Mouse (Mus musculus): ENCODE data around the gene Trmo. TPM values are rescaled to one million over a fixed set of nuclear protein-coding genes. Genes with fewer than 3 reads are reported as not detected.

The Trmo gene
- polyA plus RNA-seq, 1 experiment, result 2.8 TPM

- no peaks in the 10 kb centered on the region for H3K4me1 ChIP-seq (ENCODE audit: control insufficient read depth, insufficient read depth, low read length)
- no peak overlapping the region for H3K27ac ChIP-seq (ENCODE audit: insufficient read depth, low read length)
- TF ChIP-seq POLR2A (IDR thresholded peaks at IDR 0.05; ENCODE audit: low read depth, low read length) (no peak), CTCF (IDR thresholded peaks at IDR 0.05; ENCODE audit: borderline replicate concordance, insufficient read depth, low read length) (no peak)
- no peak overlapping the region for H3K4me3 ChIP-seq (ENCODE audit: insufficient read depth, low read length)
These were observed 17.9 kb upstream of the Trmo start for GRCm38 (mm10) chr4:46406966-46407703.

- Histone ChIP-seq H3K4me3 (ENCODE audit: insufficient read depth, low read length) (no peak overlapping the region), H3K4me1 (ENCODE audit: control insufficient read depth, insufficient read depth, low read length) (no peaks in the 10 kb centered on the region), H3K27ac (ENCODE audit: insufficient read depth, low read length) (no peak overlapping the region)
- TF ChIP-seq POLR2A (IDR thresholded peaks at IDR 0.05; ENCODE audit: low read depth, low read length) (no peak), CTCF (IDR thresholded peaks at IDR 0.05; ENCODE audit: borderline replicate concordance, insufficient read depth, low read length) (no peak)
These were observed 15.0 kb upstream of the Trmo start for GRCm38 (mm10) chr4:46404042-46404795.

GRCm38 (mm10) chr4:46398839-46399238, 9.6 kb upstream of the Trmo start:
- no peaks in the 10 kb centered on the region for H3K4me1 ChIP-seq (ENCODE audit: control insufficient read depth, insufficient read depth, low read length)
- no peak overlapping the region for H3K27ac ChIP-seq (ENCODE audit: insufficient read depth, low read length)
- H3K4me3 ChIP-seq (ENCODE audit: insufficient read depth, low read length), result no peak overlapping the region
- no peak for TF ChIP-seq CTCF (IDR thresholded peaks at IDR 0.05; ENCODE audit: borderline replicate concordance, insufficient read depth, low read length)
- no peak for TF ChIP-seq POLR2A (IDR thresholded peaks at IDR 0.05; ENCODE audit: low read depth, low read length)

- H3K4me1 ChIP-seq (ENCODE audit: control insufficient read depth, insufficient read depth, low read length), result no peaks in the 10 kb centered on the region
- TF ChIP-seq POLR2A (IDR thresholded peaks at IDR 0.05; ENCODE audit: low read depth, low read length), result no peak
- TF ChIP-seq CTCF (IDR thresholded peaks at IDR 0.05; ENCODE audit: borderline replicate concordance, insufficient read depth, low read length), result no peak
- no peak overlapping the region for H3K27ac ChIP-seq (ENCODE audit: insufficient read depth, low read length)
- no peak overlapping the region for H3K4me3 ChIP-seq (ENCODE audit: insufficient read depth, low read length)
These were observed 6.5 kb upstream of the Trmo start for GRCm38 (mm10) chr4:46395736-46396135.

- H3K4me3 ChIP-seq (ENCODE audit: insufficient read depth, low read length), result no peak overlapping the region
- TF ChIP-seq CTCF (IDR thresholded peaks at IDR 0.05; ENCODE audit: borderline replicate concordance, insufficient read depth, low read length) (no peak), POLR2A (IDR thresholded peaks at IDR 0.05; ENCODE audit: low read depth, low read length) (no peak)
- H3K27ac ChIP-seq (ENCODE audit: insufficient read depth, low read length), result no peak overlapping the region
- H3K4me1 ChIP-seq (ENCODE audit: control insufficient read depth, insufficient read depth, low read length), result no peaks in the 10 kb centered on the region
These were observed 5.2 kb upstream of the Trmo start for GRCm38 (mm10) chr4:46394388-46394787.

GRCm38 (mm10) chr4:46390390-46390970, 1.2 kb upstream of the Trmo start:
- TF ChIP-seq CTCF (IDR thresholded peaks at IDR 0.05; ENCODE audit: borderline replicate concordance, insufficient read depth, low read length) (peak; percentile 39; the same call in 1 of the 2 replicates), POLR2A (IDR thresholded peaks at IDR 0.05; ENCODE audit: low read depth, low read length) (0 out of 2 replicates have a peak, but pooled peaks have one; percentile 38)
- H3K4me3 ChIP-seq (ENCODE audit: insufficient read depth, low read length), result no peak overlapping the region
- no peaks in the 10 kb centered on the region for H3K4me1 ChIP-seq (ENCODE audit: control insufficient read depth, insufficient read depth, low read length)
- H3K27ac ChIP-seq (ENCODE audit: insufficient read depth, low read length), result no peak overlapping the region

- no peaks in the 10 kb centered on the region for H3K4me1 ChIP-seq (ENCODE audit: control insufficient read depth, insufficient read depth, low read length)
- peak overlapping the region; percentile 74 for H3K27ac ChIP-seq (ENCODE audit: insufficient read depth, low read length)
- H3K4me3 ChIP-seq (ENCODE audit: insufficient read depth, low read length), result peak overlapping the region; percentile 55
- no peak for TF ChIP-seq CTCF (IDR thresholded peaks at IDR 0.05; ENCODE audit: borderline replicate concordance, insufficient read depth, low read length)
These were observed 540 bp upstream of the Trmo start for GRCm38 (mm10) chr4:46389612-46390341.

GRCm38 (mm10) chr4:46388556-46388955, 681 bp downstream of the Trmo start:
- Histone ChIP-seq H3K4me1 (ENCODE audit: control insufficient read depth, insufficient read depth, low read length) (no peaks in the 10 kb centered on the region), H3K27ac (ENCODE audit: insufficient read depth, low read length) (no peak overlapping the region), H3K4me3 (ENCODE audit: insufficient read depth, low read length) (0 out of 2 replicates have a peak overlapping the region, but pooled peaks have one; percentile 5)
- no peak for TF ChIP-seq POLR2A (IDR thresholded peaks at IDR 0.05; ENCODE audit: low read depth, low read length)
- TF ChIP-seq CTCF (IDR thresholded peaks at IDR 0.05; ENCODE audit: borderline replicate concordance, insufficient read depth, low read length), result no peak

- Histone ChIP-seq H3K4me3 (ENCODE audit: insufficient read depth, low read length) (no peak overlapping the region), H3K4me1 (ENCODE audit: control insufficient read depth, insufficient read depth, low read length) (peaks cover 3% of the 10 kb centered on the region; the same call in 1 of the 2 replicates), H3K27ac (ENCODE audit: insufficient read depth, low read length) (no peak overlapping the region)
- TF ChIP-seq POLR2A (IDR thresholded peaks at IDR 0.05; ENCODE audit: low read depth, low read length), result no peak
- TF ChIP-seq CTCF (IDR thresholded peaks at IDR 0.05; ENCODE audit: borderline replicate concordance, insufficient read depth, low read length), result peak; percentile 91; the same call in 1 of the 2 replicates
These were observed 14.3 kb downstream of the Trmo start for GRCm38 (mm10) chr4:46374869-46375368.
